Mouse (Mus musculus): ENCODE results near the gene Gm17175. TPM values are rescaled to one million over a fixed set of nuclear protein-coding genes. Genes with fewer than 3 reads are reported as not detected.
"Not testable (repeated sequence)": the region's sequence is repeated elsewhere in the genome, so short reads cannot be mapped to it uniquely, and the experiment has no call there.

The Gm17175 gene
- polyA plus RNA-seq (2014; fragmentation: Nextera tagmentation; extraction: Ambion mirVana): not detected in 2 replicates

DNA sequence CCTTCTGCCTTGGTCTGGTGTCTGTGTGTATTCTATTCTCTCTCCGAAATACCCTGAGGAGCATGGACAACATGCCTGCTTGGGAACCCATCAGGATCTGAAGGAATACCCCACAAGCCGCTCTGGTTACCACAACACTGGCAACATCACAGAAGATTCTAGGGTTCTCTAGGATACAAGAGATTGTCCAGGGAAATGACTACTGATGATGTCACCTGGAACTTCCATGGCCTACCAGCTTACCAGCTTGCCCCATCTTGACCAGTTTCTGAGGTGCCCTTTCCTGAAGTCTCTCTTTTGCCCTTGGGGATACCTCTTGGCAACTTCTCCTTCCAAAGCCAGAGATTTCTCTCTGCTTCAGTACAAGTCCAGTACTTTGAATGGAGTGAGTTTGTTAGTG is at the start of gene Gm17175:
Gene Gm17175, minus strand, starts transcription at position 101 of the 400 bp plus-strand sequence.
- not testable (repeated sequence) for H3K36me3 ChIP-seq (ENCODE audit: control insufficient read depth, insufficient read depth, low read length); DNase-seq (ENCODE audit: low spot score); H3K9ac ChIP-seq (ENCODE audit: low read length); H3K4me1 ChIP-seq (ENCODE audit: control insufficient read depth, insufficient read depth, low read length); H3K27ac ChIP-seq (replicated peaks; ENCODE audit: low read depth, low read length); H3K4me3 ChIP-seq (ENCODE audit: low read depth, low read length); H3K9me3 ChIP-seq (ENCODE audit: control insufficient read depth, low read length); H3K4me2 ChIP-seq (ENCODE audit: low read depth, severe bottlenecking); ATAC-seq (ENCODE audit: insufficient number of reproducible peaks, low FRiP score, low TSS enrichment, low read depth); H3K27me3 ChIP-seq (ENCODE audit: control insufficient read depth, insufficient read depth, low read length)
- 87% methylated on average over 2 of the region's 2 CpGs for WGBS

DNA sequence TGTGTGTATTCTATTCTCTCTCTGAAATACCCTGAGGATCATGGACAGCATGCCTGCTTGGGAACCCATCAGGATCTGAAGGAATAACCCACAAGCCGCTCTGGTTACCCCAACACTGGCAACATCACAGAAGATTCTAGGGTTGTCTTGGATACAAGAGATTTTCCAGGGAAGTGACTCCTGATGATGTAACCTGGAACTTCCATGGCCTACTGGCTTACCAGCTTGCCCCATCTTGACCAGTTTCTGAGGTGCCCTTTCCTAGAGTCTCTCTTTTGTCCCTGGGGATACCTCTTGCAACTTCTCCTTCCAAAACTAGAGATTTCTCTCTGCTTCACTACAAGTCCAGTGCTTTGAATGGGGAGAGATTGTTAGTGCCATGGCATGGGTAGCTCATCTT is 37.3 kb upstream of the Gm17175 start, which contains the start of gene Gm17078:
Gene Gm17078, minus strand, starts transcription at position 101 of the 400 bp plus-strand sequence.
- Histone ChIP-seq H3K4me2 (ENCODE audit: low read depth, severe bottlenecking) (no peak within 1 kb of the TSS), H3K4me1 (ENCODE audit: control insufficient read depth, insufficient read depth, low read length) (no peaks in the 10 kb centered on the region), H3K27ac (replicated peaks; ENCODE audit: low read depth, low read length) (no peak within 1 kb of the TSS), H3K4me3 (ENCODE audit: low read depth, low read length) (no peak within 1 kb of the TSS), H3K9ac (ENCODE audit: low read length) (no peak within 1 kb of the TSS), H3K9me3 (ENCODE audit: control insufficient read depth, low read length) (no peaks in the 10 kb centered on the region), H3K27me3 (ENCODE audit: control insufficient read depth, insufficient read depth, low read length) (no peaks in the 10 kb centered on the region), H3K36me3 (ENCODE audit: control insufficient read depth, insufficient read depth, low read length) (no peaks in the 10 kb centered on the region)
- 91% methylated on average over 1 of the region's 1 CpGs for WGBS
- no peak for DNase-seq (ENCODE audit: low spot score)
- no peak for ATAC-seq (ENCODE audit: insufficient number of reproducible peaks, low FRiP score, low TSS enrichment, low read depth)

DNA sequence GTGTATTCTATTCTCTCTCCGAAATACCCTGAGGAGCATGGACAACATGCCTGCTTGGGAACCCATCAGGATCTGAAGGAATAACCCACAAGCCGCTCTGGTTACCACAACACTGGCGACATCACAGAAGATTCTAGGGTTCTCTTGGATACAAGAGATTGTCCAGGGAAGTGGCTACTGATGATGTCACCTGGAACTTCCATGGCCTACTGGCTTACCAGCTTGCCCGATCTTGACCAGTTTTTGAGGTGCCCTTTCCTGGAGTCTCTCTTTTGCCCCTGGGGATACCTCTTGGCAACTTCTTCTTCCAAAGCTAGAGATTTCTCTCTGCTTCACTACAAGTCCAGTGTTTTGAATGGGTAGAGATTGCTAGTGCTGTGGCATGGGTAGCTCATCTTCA is 18.2 kb upstream of the Gm17175 start, which contains the start of gene Gm17174:
Gene Gm17174, minus strand, starts transcription at position 101 of the 400 bp plus-strand sequence.
- not testable (repeated sequence) for ATAC-seq (ENCODE audit: insufficient number of reproducible peaks, low FRiP score, low TSS enrichment, low read depth); H3K27ac ChIP-seq (replicated peaks; ENCODE audit: low read depth, low read length); H3K4me1 ChIP-seq (ENCODE audit: control insufficient read depth, insufficient read depth, low read length); H3K9me3 ChIP-seq (ENCODE audit: control insufficient read depth, low read length); H3K36me3 ChIP-seq (ENCODE audit: control insufficient read depth, insufficient read depth, low read length); H3K4me2 ChIP-seq (ENCODE audit: low read depth, severe bottlenecking); H3K4me3 ChIP-seq (ENCODE audit: low read depth, low read length); H3K9ac ChIP-seq (ENCODE audit: low read length); H3K27me3 ChIP-seq (ENCODE audit: control insufficient read depth, insufficient read depth, low read length); DNase-seq (ENCODE audit: low spot score)
- 93% methylated on average over 4 of the region's 4 CpGs for WGBS

DNA sequence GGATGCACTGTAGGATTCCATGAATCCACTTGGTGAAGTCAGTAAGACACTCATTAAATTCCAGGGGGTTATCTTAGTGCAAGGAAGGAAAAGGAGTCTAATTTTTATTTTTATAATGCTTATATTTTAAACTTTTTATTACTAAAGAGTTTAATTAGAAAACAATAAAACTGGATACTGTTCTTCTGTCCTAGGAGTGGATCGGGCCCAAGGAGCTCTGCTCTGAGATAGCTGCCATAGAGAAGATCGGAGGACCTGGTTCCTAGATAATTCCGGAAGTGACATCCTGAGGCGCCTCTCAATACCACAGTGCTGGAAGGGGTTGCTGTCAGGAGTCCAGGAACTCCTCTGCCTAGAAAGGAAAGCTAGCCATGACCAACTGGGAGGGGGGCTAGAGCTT is 21.4 kb downstream of the Gm17175 start, which contains the start of gene Gm5622:
Gene Gm5622, plus strand, starts transcription at position 301 of the 400 bp plus-strand sequence.
- no peak within 1 kb of the TSS for H3K4me2 ChIP-seq (ENCODE audit: low read depth, severe bottlenecking)
- H3K4me1 ChIP-seq (ENCODE audit: control insufficient read depth, insufficient read depth, low read length): no peaks in the 10 kb centered on the region
- H3K4me3 ChIP-seq (ENCODE audit: low read depth, low read length): no peak within 1 kb of the TSS
- ATAC-seq (ENCODE audit: insufficient number of reproducible peaks, low FRiP score, low TSS enrichment, low read depth): no peak
- 85% methylated on average over 4 of the region's 4 CpGs for WGBS
- no peaks in the 10 kb centered on the region for H3K27me3 ChIP-seq (ENCODE audit: control insufficient read depth, insufficient read depth, low read length)
- H3K27ac ChIP-seq (replicated peaks; ENCODE audit: low read depth, low read length): no peak within 1 kb of the TSS
- H3K9me3 ChIP-seq (ENCODE audit: control insufficient read depth, low read length): no peaks in the 10 kb centered on the region
- no peak for DNase-seq (ENCODE audit: low spot score)
- no peaks in the 10 kb centered on the region for H3K36me3 ChIP-seq (ENCODE audit: control insufficient read depth, insufficient read depth, low read length)
- no peak within 1 kb of the TSS for H3K9ac ChIP-seq (ENCODE audit: low read length)

Other genes with a start within 250 kb of the Gm17175 start
- gene Gm7247, start 212.3 kb downstream of the Gm17175 start, polyA plus RNA-seq (2014; fragmentation: Nextera tagmentation; extraction: Ambion mirVana): not detected in 2 replicates
- gene Vmn2r88, start 163.2 kb downstream of the Gm17175 start, polyA plus RNA-seq (2014; fragmentation: Nextera tagmentation; extraction: Ambion mirVana): not detected in 2 replicates
- gene Vmn2r89, start 122.2 kb downstream of the Gm17175 start, polyA plus RNA-seq (2014; fragmentation: Nextera tagmentation; extraction: Ambion mirVana): not detected in 2 replicates
- not detected in 2 replicates for gene Gm5622, start 21.3 kb downstream of the Gm17175 start, polyA plus RNA-seq (2014; fragmentation: Nextera tagmentation; extraction: Ambion mirVana)
- not detected in 2 replicates for gene Gm17174, start 18.1 kb upstream of the Gm17175 start, polyA plus RNA-seq (2014; fragmentation: Nextera tagmentation; extraction: Ambion mirVana)
- not detected in 2 replicates for gene Gm17078, start 37.2 kb upstream of the Gm17175 start, polyA plus RNA-seq (2014; fragmentation: Nextera tagmentation; extraction: Ambion mirVana)
- gene Gm4181, start 61.6 kb upstream of the Gm17175 start, polyA plus RNA-seq (2014; fragmentation: Nextera tagmentation; extraction: Ambion mirVana): not detected in 2 replicates
- not detected in 2 replicates for gene Gm17079, start 121.4 kb upstream of the Gm17175 start, polyA plus RNA-seq (2014; fragmentation: Nextera tagmentation; extraction: Ambion mirVana)
- not detected in 2 replicates for gene Gm5800, start 143.1 kb upstream of the Gm17175 start, polyA plus RNA-seq (2014; fragmentation: Nextera tagmentation; extraction: Ambion mirVana)
- not detected in 2 replicates for gene Ang4, start 199.5 kb upstream of the Gm17175 start, polyA plus RNA-seq (2014; fragmentation: Nextera tagmentation; extraction: Ambion mirVana)
- not detected in 2 replicates for gene AY358078, start 226.0 kb upstream of the Gm17175 start, polyA plus RNA-seq (2014; fragmentation: Nextera tagmentation; extraction: Ambion mirVana)